Mouse (Mus musculus): ENCODE measurements around the gene Tuba1b. TPM values are rescaled to one million over a fixed set of nuclear protein-coding genes. Genes with fewer than 3 reads are reported as not detected.

Gene Tuba1b
- total RNA-seq (2014; rRNA removed) (49.9 and 99.4 TPM in 2 replicates), polyA plus RNA-seq (2012; rRNA removed) (151 and 183 TPM in 2 replicates)

- no peaks in the 10 kb centered on the region for H3K79me2 ChIP-seq (ENCODE audit: control insufficient read depth, insufficient read depth, low read length)
- H3K9ac ChIP-seq (ENCODE audit: low read depth, low read length) = peak within 1 kb of the TSS; percentile 80
- H3K36me3 ChIP-seq (ENCODE audit: control insufficient read depth, insufficient read depth, low read length) = no peaks in the 10 kb centered on the region
- H3K4me3 ChIP-seq (ENCODE audit: insufficient read depth, low read depth, low read length) = peak within 1 kb of the TSS; percentile 79
- WGBS = under 1% methylated on average over 58 of the region's 58 CpGs
- H3K4me1 ChIP-seq (ENCODE audit: control insufficient read depth, insufficient read depth, low read length) = peaks cover 3% of the 10 kb centered on the region; the same call in 1 of the 2 replicates
- TF ChIP-seq CTCF (IDR thresholded peaks at IDR 0.05; ENCODE audit: low read depth, low read length) (no peak), POLR2A (IDR thresholded peaks at IDR 0.05; ENCODE audit: extremely low read depth, insufficient read depth, low read length) (peak; percentile 81)
- H3K27ac ChIP-seq (replicated peaks; ENCODE audit: insufficient read depth, low read depth, low read length) = peak within 1 kb of the TSS; percentile 81
- DNase-seq (ENCODE audit: extremely low read depth, low read depth, low spot score) = peak; percentile 58
- no peaks in the 10 kb centered on the region for H3K27me3 ChIP-seq (ENCODE audit: control insufficient read depth, insufficient read depth, low read length)
Observed at GRCm38 (mm10) chr15:98934217-98934839, at the start of gene Tuba1b. Tuba1b (minus strand) TSS chr15:98934565.

GRCm38 (mm10) chr15:98983431-98984081 lies 49.2 kb upstream of the Tuba1b start:
- 71% methylated on average over 16 of the region's 16 CpGs for WGBS
- Histone ChIP-seq H3K9ac (ENCODE audit: low read depth, low read length) (no peak overlapping the region), H3K4me3 (ENCODE audit: insufficient read depth, low read depth, low read length) (no peak overlapping the region)

GRCm38 (mm10) chr15:98982100-98982499 lies 47.7 kb upstream of the Tuba1b start:
- H3K27me3 ChIP-seq (ENCODE audit: control insufficient read depth, insufficient read depth, low read length) = no peaks in the 10 kb centered on the region
- DNase-seq (ENCODE audit: extremely low read depth, low read depth, low spot score) = no peak
- TF ChIP-seq POLR2A (IDR thresholded peaks at IDR 0.05; ENCODE audit: extremely low read depth, insufficient read depth, low read length) = no peak
- TF ChIP-seq CTCF (IDR thresholded peaks at IDR 0.05; ENCODE audit: low read depth, low read length) = no peak
- H3K36me3 ChIP-seq (ENCODE audit: control insufficient read depth, insufficient read depth, low read length) = no peaks in the 10 kb centered on the region
- H3K79me2 ChIP-seq (ENCODE audit: control insufficient read depth, insufficient read depth, low read length) = no peaks in the 10 kb centered on the region
- H3K4me3 ChIP-seq (ENCODE audit: insufficient read depth, low read depth, low read length) = no peak overlapping the region
- H3K4me1 ChIP-seq (ENCODE audit: control insufficient read depth, insufficient read depth, low read length) = no peaks in the 10 kb centered on the region
- H3K27ac ChIP-seq (replicated peaks; ENCODE audit: insufficient read depth, low read depth, low read length) = no peak overlapping the region
- H3K9ac ChIP-seq (ENCODE audit: low read depth, low read length) = no peak overlapping the region
- 90% methylated on average over 6 of the region's 6 CpGs for WGBS

More at GRCm38 (mm10) chr15:98983431-98984081, 49.2 kb upstream of the Tuba1b start:
- no peaks in the 10 kb centered on the region for H3K79me2 ChIP-seq (ENCODE audit: control insufficient read depth, insufficient read depth, low read length)
- no peaks in the 10 kb centered on the region for H3K4me1 ChIP-seq (ENCODE audit: control insufficient read depth, insufficient read depth, low read length)
- no peaks in the 10 kb centered on the region for H3K27me3 ChIP-seq (ENCODE audit: control insufficient read depth, insufficient read depth, low read length)
- no peak for DNase-seq (ENCODE audit: extremely low read depth, low read depth, low spot score)
- H3K27ac ChIP-seq (replicated peaks; ENCODE audit: insufficient read depth, low read depth, low read length) = no peak overlapping the region
- no peak for TF ChIP-seq POLR2A (IDR thresholded peaks at IDR 0.05; ENCODE audit: extremely low read depth, insufficient read depth, low read length)
- no peak for TF ChIP-seq CTCF (IDR thresholded peaks at IDR 0.05; ENCODE audit: low read depth, low read length)
- H3K36me3 ChIP-seq (ENCODE audit: control insufficient read depth, insufficient read depth, low read length) = no peaks in the 10 kb centered on the region

- 77% methylated on average over 7 of the region's 7 CpGs for WGBS
- Histone ChIP-seq H3K36me3 (ENCODE audit: control insufficient read depth, insufficient read depth, low read length) (no peaks in the 10 kb centered on the region), H3K4me3 (ENCODE audit: insufficient read depth, low read depth, low read length) (no peak overlapping the region), H3K27ac (replicated peaks; ENCODE audit: insufficient read depth, low read depth, low read length) (no peak overlapping the region), H3K79me2 (ENCODE audit: control insufficient read depth, insufficient read depth, low read length) (no peaks in the 10 kb centered on the region), H3K9ac (ENCODE audit: low read depth, low read length) (no peak overlapping the region), H3K4me1 (ENCODE audit: control insufficient read depth, insufficient read depth, low read length) (no peaks in the 10 kb centered on the region), H3K27me3 (ENCODE audit: control insufficient read depth, insufficient read depth, low read length) (no peaks in the 10 kb centered on the region)
- DNase-seq (ENCODE audit: extremely low read depth, low read depth, low spot score) = no peak
- no peak for TF ChIP-seq CTCF (IDR thresholded peaks at IDR 0.05; ENCODE audit: low read depth, low read length)
- no peak for TF ChIP-seq POLR2A (IDR thresholded peaks at IDR 0.05; ENCODE audit: extremely low read depth, insufficient read depth, low read length)
Observed at GRCm38 (mm10) chr15:98980012-98980614, 45.7 kb upstream of the Tuba1b start.

GRCm38 (mm10) chr15:98978409-98979172 lies 44.2 kb upstream of the Tuba1b start:
- no peaks in the 10 kb centered on the region for H3K4me1 ChIP-seq (ENCODE audit: control insufficient read depth, insufficient read depth, low read length)
- TF ChIP-seq CTCF (IDR thresholded peaks at IDR 0.05; ENCODE audit: low read depth, low read length) = no peak
- no peak for TF ChIP-seq POLR2A (IDR thresholded peaks at IDR 0.05; ENCODE audit: extremely low read depth, insufficient read depth, low read length)
- H3K27ac ChIP-seq (replicated peaks; ENCODE audit: insufficient read depth, low read depth, low read length) = no peak overlapping the region
- H3K9ac ChIP-seq (ENCODE audit: low read depth, low read length) = no peak overlapping the region
- no peak for DNase-seq (ENCODE audit: extremely low read depth, low read depth, low spot score)
- no peaks in the 10 kb centered on the region for H3K27me3 ChIP-seq (ENCODE audit: control insufficient read depth, insufficient read depth, low read length)
- no peak overlapping the region for H3K4me3 ChIP-seq (ENCODE audit: insufficient read depth, low read depth, low read length)
- H3K36me3 ChIP-seq (ENCODE audit: control insufficient read depth, insufficient read depth, low read length) = no peaks in the 10 kb centered on the region
- WGBS = 86% methylated on average over 20 of the region's 20 CpGs
- H3K79me2 ChIP-seq (ENCODE audit: control insufficient read depth, insufficient read depth, low read length) = no peaks in the 10 kb centered on the region

Data from liver, adult 2 months (tissue).